Mouse (Mus musculus) cortical plate, adult 2 months (tissue): ENCODE measurements at regions not wholly inside any gene's neighbourhood (a gene's known extent, or its start where the extent isn't known, plus 50 kb on each side); places are given as distances from the start of the nearest gene placed in this dataset.

ENCODE experiments used
- H3K27ac ChIP-seq: fragments of 200-500 bp; 2 replicates; pipeline ENCODE4 v1.5.1; 2012; ENCODE audit warnings: low read length, control low read depth, inconsistent platforms; ENCODE audit not compliant: insufficient read depth
- H3K4me1 ChIP-seq: fragments of 200-500 bp; 2 replicates; pipeline ENCODE4 v1.6.1; 2011; ENCODE audit warnings: low read length; ENCODE audit not compliant: control insufficient read depth, insufficient read depth
- H3K4me3 ChIP-seq: fragments of 200-500 bp; 2 replicates; pipeline ENCODE4 v1.5.1; 2011; ENCODE audit warnings: mild to moderate bottlenecking, low read length, control low read depth; ENCODE audit not compliant: insufficient read depth
- CTCF ChIP-seq: fragments of 200-500 bp; IDR thresholded peaks from 2 replicates; pipeline ENCODE4 v1.5.1; 2011; ENCODE audit warnings: mild to moderate bottlenecking, control low read depth, low read length; ENCODE audit not compliant: insufficient read depth; ENCODE audit errors: extremely low read depth
- POLR2A ChIP-seq: fragments of 200-500 bp; IDR thresholded peaks from 2 replicates; pipeline ENCODE4 v1.6.1; 2011; ENCODE audit warnings: mild to moderate bottlenecking, low read length, control low read depth; ENCODE audit not compliant: insufficient read depth; ENCODE audit errors: extremely low read depth

- Histone ChIP-seq H3K4me1 (no peaks in the 10 kb centered on the region), H3K4me3 (no peak overlapping the region)
Observed at GRCm38 (mm10) chr12:12800120-12800519, 141.6 kb downstream of the Mycn start.

GRCm38 (mm10) chr12:12789052-12789451 is 152.7 kb downstream of the Mycn start:
- H3K27ac ChIP-seq, result no peak overlapping the region
- TF ChIP-seq CTCF, result no peak

More at GRCm38 (mm10) chr12:12800120-12800519, 141.6 kb downstream of the Mycn start:
- H3K27ac ChIP-seq, result no peak overlapping the region
- TF ChIP-seq CTCF, result no peak
- TF ChIP-seq POLR2A, result no peak

DNA sequence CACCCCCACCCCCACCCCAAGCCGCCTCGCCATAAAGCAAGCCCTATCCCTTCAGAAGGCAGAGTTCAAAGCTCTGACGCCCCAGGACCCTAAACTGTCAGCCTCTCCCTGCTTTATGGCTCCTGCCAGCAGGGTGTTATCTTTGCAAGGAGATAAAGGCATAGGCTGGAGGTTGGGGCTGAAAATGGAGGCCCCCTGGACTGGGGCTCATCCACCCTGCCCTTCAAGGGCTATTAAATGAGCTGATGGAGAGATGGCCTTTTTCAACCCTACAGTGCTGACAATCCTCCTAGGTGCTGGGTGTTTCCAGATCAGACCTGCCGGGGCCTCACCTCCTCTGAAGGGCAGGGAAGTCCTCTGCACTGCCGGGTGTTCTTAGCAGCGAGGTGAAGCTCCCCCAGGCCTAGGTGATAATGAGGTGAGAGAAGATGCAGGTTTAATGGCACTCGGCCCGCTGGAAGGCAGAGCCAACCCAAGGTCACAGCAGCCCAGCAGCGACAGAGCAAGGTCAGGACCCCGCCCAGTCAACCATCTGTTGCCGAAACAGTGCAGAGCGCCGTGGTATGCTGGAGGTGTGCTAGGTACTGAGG is 153.4 kb downstream of the Mycn start:
- Histone ChIP-seq H3K4me3 (no peak overlapping the region), H3K27ac (no peak overlapping the region), H3K4me1 (peaks cover 4% of the 10 kb centered on the region)
- TF ChIP-seq POLR2A (no peak), CTCF (no peak)

More at GRCm38 (mm10) chr12:12789052-12789451, 152.7 kb downstream of the Mycn start:
- H3K4me3 ChIP-seq, result no peak overlapping the region
- peaks cover 3% of the 10 kb centered on the region; the same call in 1 of the 2 replicates for H3K4me1 ChIP-seq

GRCm38 (mm10) chr12:12787608-12788262 is 154.0 kb downstream of the Mycn start:
- TF ChIP-seq POLR2A (no peak), CTCF (no peak)
- no peak overlapping the region for H3K27ac ChIP-seq
- H3K4me1 ChIP-seq, result peaks cover 4% of the 10 kb centered on the region
- no peak overlapping the region for H3K4me3 ChIP-seq

DNA sequence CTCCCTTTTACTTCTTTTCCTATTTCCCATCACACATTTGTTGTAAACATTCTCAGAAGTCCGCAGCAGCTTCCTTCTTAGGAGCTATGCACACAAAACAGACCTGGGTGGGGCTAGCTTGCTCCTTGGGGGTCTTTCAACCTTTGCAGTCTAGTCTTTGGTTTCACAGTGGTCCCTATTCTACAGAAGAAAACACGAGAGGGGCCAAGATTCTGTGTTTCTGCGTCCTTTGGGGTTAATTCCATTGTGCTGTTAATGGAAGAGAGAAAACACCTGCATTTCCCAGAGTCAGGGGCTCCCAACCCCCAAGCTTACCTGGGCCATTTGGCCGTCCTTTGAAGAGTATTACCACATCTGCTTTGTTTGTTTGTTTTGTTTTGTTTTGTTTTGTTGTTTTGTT is 154.6 kb downstream of the Mycn start:
- TF ChIP-seq CTCF (no peak), POLR2A (no peak)
- peaks cover 4% of the 10 kb centered on the region for H3K4me1 ChIP-seq
- no peak overlapping the region for H3K27ac ChIP-seq
- no peak overlapping the region for H3K4me3 ChIP-seq

GRCm38 (mm10) chr12:12783699-12784605 is 157.8 kb downstream of the Mycn start:
- Histone ChIP-seq H3K4me3 (no peak overlapping the region), H3K27ac (0 out of 2 replicates have a peak overlapping the region, but pooled peaks have one; percentile 64), H3K4me1 (peaks cover 3% of the 10 kb centered on the region)
- no peak for TF ChIP-seq CTCF
- no peak for TF ChIP-seq POLR2A

- TF ChIP-seq POLR2A (no peak), CTCF (0 out of 2 replicates have a peak, but pooled peaks have one; percentile 10)
- Histone ChIP-seq H3K27ac (no peak overlapping the region), H3K4me1 (peaks cover 3% of the 10 kb centered on the region), H3K4me3 (no peak overlapping the region)
Observed at GRCm38 (mm10) chr12:12781526-12781925, 160.2 kb downstream of the Mycn start.

DNA sequence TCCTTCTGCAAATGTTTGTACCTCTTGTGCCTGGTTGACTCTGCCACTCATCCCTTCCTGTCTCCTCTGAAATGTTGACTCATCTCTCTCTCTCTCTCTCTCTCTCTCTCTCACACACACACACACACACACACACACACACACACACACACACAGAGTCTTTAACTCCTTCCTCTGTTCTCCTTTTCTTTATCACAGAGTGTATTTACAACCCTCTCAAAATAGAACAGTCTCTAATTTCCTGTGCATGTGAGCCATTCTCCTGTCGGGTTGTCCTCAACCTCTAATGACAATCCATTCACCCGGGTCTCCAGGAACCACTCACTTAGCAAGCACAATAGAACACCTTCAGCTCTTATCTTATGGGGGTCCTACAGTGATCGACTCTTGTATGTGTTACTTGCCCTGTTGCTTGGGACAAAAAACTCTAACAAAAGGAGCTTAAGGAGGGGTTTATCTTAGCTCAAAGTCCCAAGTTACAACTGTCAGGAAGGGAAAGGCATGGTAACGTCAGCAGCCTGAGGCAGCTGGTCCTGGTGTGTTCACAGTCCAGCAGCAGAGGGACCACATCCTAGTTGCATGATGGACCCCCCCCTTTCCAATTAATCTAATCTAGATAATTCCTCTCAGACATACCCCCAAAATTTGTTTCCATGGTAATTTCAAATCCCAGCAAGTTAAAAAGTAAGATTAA is 163.0 kb downstream of the Mycn start:
- TF ChIP-seq CTCF, result no peak
- TF ChIP-seq POLR2A, result no peak
- no peak overlapping the region for H3K4me3 ChIP-seq

DNA sequence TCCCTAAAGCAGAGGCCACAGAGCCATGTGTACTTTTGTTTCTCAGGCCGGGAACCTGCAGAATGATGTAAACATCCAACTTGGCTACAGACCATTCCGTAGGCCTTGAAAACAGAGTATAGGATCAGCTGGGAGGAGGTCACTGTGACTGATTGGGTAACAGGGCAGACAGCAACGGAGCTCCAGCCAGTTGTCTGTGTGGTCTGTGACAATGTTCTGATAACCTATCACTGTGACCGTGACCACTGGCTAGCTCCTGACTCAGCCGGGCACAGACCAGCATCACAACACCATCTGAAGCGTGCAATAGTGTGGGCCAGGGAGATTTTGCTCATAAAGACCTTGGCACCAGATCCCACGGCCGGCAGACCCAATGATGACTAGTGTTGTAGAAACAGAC is 164.3 kb downstream of the Mycn start:
- no peak for TF ChIP-seq CTCF
- Histone ChIP-seq H3K27ac (no peak overlapping the region), H3K4me3 (no peak overlapping the region), H3K4me1 (no peaks in the 10 kb centered on the region)

More for the DNA sequence above, 163.0 kb downstream of the Mycn start:
- H3K27ac ChIP-seq, result no peak overlapping the region
- H3K4me1 ChIP-seq, result no peaks in the 10 kb centered on the region; the same call in 1 of the 2 replicates

DNA sequence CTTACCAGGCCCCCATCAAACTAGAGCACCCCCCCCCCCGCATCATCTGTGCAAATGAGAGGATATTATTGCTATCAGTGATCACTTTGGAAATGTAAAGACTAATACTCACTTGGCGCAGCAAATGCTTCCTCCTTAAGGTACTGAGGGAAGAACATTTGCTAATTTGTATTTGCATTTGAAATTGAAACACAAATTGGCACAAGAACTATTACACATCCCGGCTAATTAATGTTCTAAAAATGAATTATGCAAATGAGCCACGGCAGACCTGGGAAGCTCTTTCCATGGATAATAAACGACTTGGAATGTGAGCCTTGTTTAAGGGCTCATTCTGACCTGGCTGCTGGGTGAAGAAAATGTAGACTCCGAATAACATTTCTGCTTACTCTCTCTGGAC is 164.9 kb downstream of the Mycn start:
- no peak overlapping the region for H3K27ac ChIP-seq
- H3K4me1 ChIP-seq, result no peaks in the 10 kb centered on the region
- TF ChIP-seq CTCF, result no peak
- TF ChIP-seq POLR2A, result no peak
- H3K4me3 ChIP-seq, result no peak overlapping the region
